Mouse (Mus musculus) splenic B cell, adult 2 months (primary cell): ENCODE measurements around the gene Clcnka.

ENCODE experiments used
- DNase-seq: peaks from one replicate; pipeline ENCODE4 v3.0.0-alpha.2; 2011; ENCODE audit warnings: low read depth, low spot score
- H3K27me3 ChIP-seq: 2 replicates; pipeline ENCODE4 v1.6.1; 2012; ENCODE audit warnings: mild to moderate bottlenecking, low read length, moderate library complexity, mixed read lengths; ENCODE audit not compliant: control insufficient read depth, poor library complexity, insufficient read depth, severe bottlenecking
- H3K36me3 ChIP-seq: 2 replicates; pipeline ENCODE4 v1.6.1; 2012; ENCODE audit warnings: mild to moderate bottlenecking, low read length, moderate library complexity, mixed read lengths; ENCODE audit not compliant: control insufficient read depth, poor library complexity, insufficient read depth, severe bottlenecking

Clcnka gene

DNA sequence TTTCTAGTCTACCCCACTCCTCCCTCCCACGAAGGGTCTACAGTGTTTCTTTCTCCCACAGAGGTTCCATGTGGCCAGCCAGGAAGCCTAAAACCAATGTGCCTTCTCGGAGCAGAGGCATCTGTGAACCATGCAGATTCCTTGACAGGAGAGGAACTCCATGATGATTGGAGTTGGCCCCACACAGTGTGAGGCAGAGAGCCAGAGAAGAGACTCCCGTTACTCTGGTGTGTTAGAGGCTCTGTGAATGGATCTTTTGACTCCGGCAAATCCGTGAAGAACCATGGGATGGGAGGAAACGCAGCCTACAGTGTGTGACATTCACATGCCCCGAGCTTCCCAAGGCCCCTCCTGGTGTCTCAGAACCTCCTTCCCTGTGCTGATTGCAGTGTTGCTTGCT, 55.0 kb downstream of the Clcnka start:
- Histone ChIP-seq H3K27me3 (no peaks in the 10 kb centered on the region), H3K36me3 (no peaks in the 10 kb centered on the region)
- DNase-seq = no peak

DNA sequence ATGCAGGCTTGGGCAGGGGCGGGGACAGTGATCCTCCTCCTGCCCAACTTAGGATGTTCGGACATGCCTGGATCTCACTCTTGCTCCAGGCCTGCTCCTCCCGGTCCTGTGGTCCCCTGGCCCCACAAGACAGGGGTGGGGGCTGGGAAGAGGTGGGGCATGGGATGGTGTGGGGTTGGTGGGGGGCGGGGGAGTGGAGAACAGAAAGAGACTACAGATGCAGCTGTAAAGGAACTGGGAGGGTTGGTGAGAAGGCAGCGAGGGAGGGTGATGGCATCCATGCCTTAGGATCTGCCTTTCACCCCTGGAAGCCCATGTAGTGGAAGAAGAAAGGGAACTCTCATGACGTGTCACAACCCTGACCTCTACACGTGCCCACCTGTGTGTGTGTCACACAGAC, 57.0 kb downstream of the Clcnka start:
- Histone ChIP-seq H3K27me3 (no peaks in the 10 kb centered on the region), H3K36me3 (no peaks in the 10 kb centered on the region)
- no peak for DNase-seq

DNA sequence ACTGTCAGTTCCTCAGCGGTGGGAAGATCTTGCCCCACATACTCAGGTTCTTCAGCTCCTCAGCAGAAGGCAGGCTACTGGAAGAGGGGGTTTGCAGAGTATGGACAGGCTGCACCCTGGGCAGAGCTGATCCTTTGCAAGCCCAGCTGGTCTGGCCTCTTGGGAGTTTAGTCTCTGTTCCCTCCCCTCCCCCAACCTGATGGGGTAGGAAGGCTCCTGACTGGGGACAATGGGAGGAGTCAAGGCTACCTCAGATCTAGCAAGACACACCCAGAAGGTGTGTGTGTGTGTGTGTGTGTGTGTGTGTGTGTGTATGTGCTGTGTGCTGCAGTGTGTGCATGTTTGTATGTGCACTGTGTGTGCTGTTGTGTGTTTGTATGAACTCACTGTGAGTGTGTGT, 59.7 kb downstream of the Clcnka start:
- peak; percentile 10 for DNase-seq
- H3K27me3 ChIP-seq = no peaks in the 10 kb centered on the region
- no peaks in the 10 kb centered on the region for H3K36me3 ChIP-seq

DNA sequence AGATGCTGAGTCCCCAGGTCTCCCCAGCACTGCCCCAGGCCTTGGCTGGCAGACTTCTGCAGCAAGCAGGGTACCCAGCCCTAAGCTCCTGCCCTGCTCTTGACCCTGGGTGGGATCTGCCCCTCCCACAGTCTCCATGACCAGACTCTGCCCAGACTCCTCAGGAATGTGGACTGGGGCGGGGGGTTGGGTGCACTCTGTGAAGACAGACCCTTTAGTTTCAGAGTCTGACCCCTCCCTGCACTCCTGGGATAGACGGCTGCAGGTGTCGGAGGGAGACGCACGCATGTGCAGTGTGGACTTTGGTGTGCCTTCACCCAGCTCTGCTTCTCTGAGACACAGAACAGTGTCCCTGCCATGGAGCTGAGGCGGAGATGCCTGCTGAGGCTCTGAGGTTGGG, 60.5 kb downstream of the Clcnka start:
- no peaks in the 10 kb centered on the region for H3K27me3 ChIP-seq
- DNase-seq = no peak

DNA sequence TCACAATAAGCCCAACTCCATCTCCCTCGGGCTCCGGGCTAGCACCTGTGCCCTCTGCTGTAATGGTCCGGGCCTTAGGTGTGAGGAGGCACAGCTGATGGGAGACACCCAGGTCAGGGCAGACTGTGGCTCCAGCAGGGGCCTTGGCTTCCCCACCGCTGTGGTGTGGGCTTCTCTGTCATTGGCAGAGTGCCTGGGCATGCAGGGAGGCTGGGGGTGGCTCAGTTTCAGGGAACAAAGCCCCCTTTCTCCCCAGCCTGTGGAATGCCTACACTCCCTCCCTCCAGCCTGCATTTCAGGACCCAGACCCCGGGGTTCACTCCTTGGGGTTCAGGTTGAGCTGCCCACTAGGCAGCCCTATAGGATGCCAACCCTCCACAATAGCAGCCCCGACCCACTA, 62.3 kb downstream of the Clcnka start:
- no peak for DNase-seq
- H3K27me3 ChIP-seq = no peaks in the 10 kb centered on the region
- H3K36me3 ChIP-seq = no peaks in the 10 kb centered on the region

More for the DNA sequence above, 60.5 kb downstream of the Clcnka start:
- H3K36me3 ChIP-seq = no peaks in the 10 kb centered on the region

DNA sequence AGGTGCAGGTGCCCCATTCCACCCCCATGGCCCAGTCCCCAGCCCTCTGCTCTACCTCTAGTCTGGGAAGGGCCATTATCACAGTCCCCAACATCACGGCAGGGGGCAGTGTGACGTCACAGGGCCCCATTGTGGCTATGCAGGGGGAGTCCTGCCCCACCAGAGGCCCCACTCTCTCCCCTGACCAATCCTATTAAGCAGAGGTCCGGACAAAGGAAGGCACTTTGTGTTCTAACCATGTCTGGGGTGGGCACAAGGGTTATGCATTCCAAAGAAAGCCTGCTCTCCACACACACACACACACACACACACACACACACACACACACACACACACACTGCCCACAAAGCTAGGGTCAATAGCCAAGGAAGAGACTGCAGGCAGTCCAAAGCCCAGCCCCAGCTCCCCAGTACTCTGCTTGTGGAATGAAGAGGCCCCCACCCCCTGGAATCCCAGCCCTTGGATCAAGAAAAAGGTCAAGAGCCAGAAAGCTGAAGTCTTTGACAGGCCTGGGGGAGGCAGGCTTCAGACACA, 63.2 kb downstream of the Clcnka start:
- Histone ChIP-seq H3K27me3 (no peaks in the 10 kb centered on the region), H3K36me3 (no peaks in the 10 kb centered on the region)
- no peak for DNase-seq

DNA sequence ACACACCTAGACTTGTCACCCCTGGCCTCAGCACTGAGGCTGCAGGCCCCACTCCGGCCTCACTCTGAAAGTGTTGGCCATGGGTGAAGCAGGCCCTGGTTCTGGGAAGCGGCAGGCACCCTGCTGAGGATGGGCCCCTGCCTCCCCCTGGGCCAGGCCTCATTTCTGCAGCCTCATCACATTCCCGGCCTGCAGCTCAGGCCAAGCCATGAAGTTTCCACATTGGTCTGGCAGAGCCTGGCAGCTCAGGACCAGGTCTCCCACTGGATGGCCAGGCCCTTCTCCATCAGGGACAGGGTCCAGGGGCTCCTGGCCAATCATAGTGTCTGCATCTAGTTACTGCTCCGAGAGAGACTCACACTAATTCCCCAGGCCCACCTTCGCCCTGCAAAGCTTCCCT, 63.8 kb downstream of the Clcnka start:
- Histone ChIP-seq H3K27me3 (no peaks in the 10 kb centered on the region), H3K36me3 (no peaks in the 10 kb centered on the region)
- DNase-seq = no peak
